Mouse (Mus musculus): ENCODE results near the gene Antxr1. TPM values are rescaled to one million over a fixed set of nuclear protein-coding genes. Genes with fewer than 3 reads are reported as not detected.

Antxr1 gene
- polyA plus RNA-seq, 1 experiment from 2014 or later = 3.5 TPM

- Histone ChIP-seq H3K9me3 (no peaks in the 10 kb centered on the region), H3K27me3 (no peaks in the 10 kb centered on the region), H3K4me3 (no peak overlapping the region), H3K4me2 (no peak overlapping the region), H3K9ac (no peak overlapping the region), H3K4me1 (replicated peaks) (peaks cover 25% of the 10 kb centered on the region), H3K36me3 (no peaks in the 10 kb centered on the region), H3K27ac (peak overlapping the region; percentile 1; the same call in 1 of the 2 replicates)
- ATAC-seq (ENCODE audit: low FRiP score) = no peak
- WGBS = 68% methylated on average over 8 of the region's 8 CpGs
Observed at GRCm38 (mm10) chr6:87165536-87166311, 169.9 kb downstream of the Antxr1 start.

DNA sequence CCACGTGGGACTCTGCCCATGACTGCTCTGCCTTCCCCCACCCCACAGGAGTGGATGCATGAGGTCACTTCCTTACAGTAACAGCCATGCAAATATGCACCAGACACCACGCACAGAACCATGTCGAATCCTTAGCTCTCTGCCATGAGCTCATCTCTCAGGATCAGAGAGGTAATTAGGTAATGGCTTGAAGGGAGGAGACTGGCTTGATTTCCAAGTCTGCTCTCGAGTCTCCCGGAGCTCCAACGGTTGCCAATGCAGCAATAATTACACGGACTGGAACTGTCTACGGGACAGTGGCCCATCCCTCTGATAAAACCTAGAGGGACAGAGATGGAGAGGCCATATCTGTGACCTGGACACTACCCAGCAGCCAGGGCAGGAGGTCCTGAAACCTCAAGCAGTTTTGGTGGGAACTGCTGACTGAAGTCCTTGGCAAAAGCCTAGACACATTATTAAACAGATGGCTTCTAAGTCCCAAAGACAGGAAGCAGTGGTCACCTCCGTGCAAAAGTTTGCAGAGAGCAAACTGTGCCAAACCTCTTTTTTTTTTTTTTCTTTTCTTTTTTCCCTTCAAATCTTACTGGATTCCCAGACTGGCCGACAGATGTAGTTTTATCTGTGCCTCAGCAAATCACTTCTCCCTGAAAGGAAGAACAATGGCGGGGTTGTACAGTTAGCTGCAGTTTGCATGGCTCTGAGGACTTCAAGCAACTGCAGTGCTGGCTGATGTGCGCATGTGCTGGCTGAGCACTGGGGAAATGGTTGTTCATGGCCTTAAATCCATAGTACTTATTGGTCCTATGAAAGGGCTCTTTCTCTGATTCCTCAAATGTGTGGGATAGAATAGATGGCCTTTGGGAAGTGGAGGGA, 174.0 kb downstream of the Antxr1 start:
- ATAC-seq (ENCODE audit: low FRiP score) = 0 out of 2 replicates have a peak, but pooled peaks have one; percentile 36
- H3K4me2 ChIP-seq = no peak overlapping the region
- no peak overlapping the region for H3K4me3 ChIP-seq
- H3K27me3 ChIP-seq = no peaks in the 10 kb centered on the region
- peaks cover 4% of the 10 kb centered on the region; the same call in 1 of the 2 replicates for H3K36me3 ChIP-seq
- no peak overlapping the region for H3K27ac ChIP-seq
- peaks cover 20% of the 10 kb centered on the region for H3K4me1 ChIP-seq (replicated peaks)
- 76% methylated on average over 12 of the region's 12 CpGs for WGBS
- H3K9me3 ChIP-seq = no peaks in the 10 kb centered on the region
- H3K9ac ChIP-seq = no peak overlapping the region

- H3K27me3 ChIP-seq = no peaks in the 10 kb centered on the region
- H3K4me1 ChIP-seq (replicated peaks) = peaks cover 7% of the 10 kb centered on the region; the same call in 1 of the 2 replicates
- H3K4me3 ChIP-seq = no peak overlapping the region
- 86% methylated on average over 5 of the region's 5 CpGs for WGBS
- H3K27ac ChIP-seq = no peak overlapping the region
- ATAC-seq (ENCODE audit: low FRiP score) = no peak
- H3K4me2 ChIP-seq = no peak overlapping the region
- H3K9ac ChIP-seq = no peak overlapping the region
- H3K36me3 ChIP-seq = peaks cover 4% of the 10 kb centered on the region; the same call in 1 of the 2 replicates
- no peaks in the 10 kb centered on the region for H3K9me3 ChIP-seq
Observed at GRCm38 (mm10) chr6:87160196-87160595, 175.4 kb downstream of the Antxr1 start.

GRCm38 (mm10) chr6:87158062-87158623, 177.5 kb downstream of the Antxr1 start:
- no peak for ATAC-seq (ENCODE audit: low FRiP score)
- H3K36me3 ChIP-seq = peaks cover 4% of the 10 kb centered on the region; the same call in 1 of the 2 replicates

GRCm38 (mm10) chr6:87153836-87154235, 181.8 kb downstream of the Antxr1 start:
- Histone ChIP-seq H3K9ac (no peak overlapping the region), H3K4me2 (no peak overlapping the region), H3K27me3 (no peaks in the 10 kb centered on the region), H3K36me3 (no peaks in the 10 kb centered on the region), H3K4me1 (replicated peaks) (no peaks in the 10 kb centered on the region), H3K9me3 (no peaks in the 10 kb centered on the region), H3K27ac (no peak overlapping the region), H3K4me3 (no peak overlapping the region)
- 83% methylated on average over 3 of the region's 3 CpGs for WGBS
- no peak for ATAC-seq (ENCODE audit: low FRiP score)

More at GRCm38 (mm10) chr6:87158062-87158623, 177.5 kb downstream of the Antxr1 start:
- Histone ChIP-seq H3K9ac (no peak overlapping the region), H3K27me3 (no peaks in the 10 kb centered on the region), H3K27ac (no peak overlapping the region), H3K4me2 (no peak overlapping the region), H3K9me3 (no peaks in the 10 kb centered on the region), H3K4me1 (replicated peaks) (0 out of 2 replicates have a peak, but pooled peaks cover 3% of the 10 kb centered on the region), H3K4me3 (no peak overlapping the region)
- 79% methylated on average over 7 of the region's 7 CpGs for WGBS

DNA sequence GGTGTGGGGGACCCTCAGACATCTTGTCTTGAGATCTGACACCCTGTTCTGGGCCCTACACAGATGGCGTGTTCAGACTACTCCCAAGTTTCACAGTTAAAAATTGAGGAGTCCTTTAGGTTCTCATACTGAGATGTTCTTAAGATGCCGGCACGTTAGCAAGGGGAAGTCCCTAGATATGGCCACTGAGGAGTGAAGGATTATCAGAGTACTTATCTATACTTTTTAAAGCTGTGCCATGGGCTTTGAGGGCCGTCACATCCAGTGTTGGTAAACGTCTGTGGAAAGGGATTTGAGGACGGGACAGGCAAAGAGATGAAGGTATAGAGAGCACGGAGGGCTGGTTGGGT, 182.4 kb downstream of the Antxr1 start:
- H3K4me3 ChIP-seq = no peak overlapping the region
- no peak for ATAC-seq (ENCODE audit: low FRiP score)
- H3K4me2 ChIP-seq = no peak overlapping the region
- H3K27me3 ChIP-seq = no peaks in the 10 kb centered on the region
- no peak overlapping the region for H3K9ac ChIP-seq
- H3K9me3 ChIP-seq = no peaks in the 10 kb centered on the region
- H3K4me1 ChIP-seq (replicated peaks) = no peaks in the 10 kb centered on the region
- WGBS = 93% methylated on average over 7 of the region's 7 CpGs
- no peaks in the 10 kb centered on the region for H3K36me3 ChIP-seq
- no peak overlapping the region for H3K27ac ChIP-seq

- Histone ChIP-seq H3K4me3 (no peak overlapping the region), H3K9ac (no peak overlapping the region), H3K36me3 (no peaks in the 10 kb centered on the region), H3K27ac (no peak overlapping the region), H3K9me3 (no peaks in the 10 kb centered on the region), H3K4me2 (no peak overlapping the region), H3K27me3 (no peaks in the 10 kb centered on the region), H3K4me1 (replicated peaks) (no peaks in the 10 kb centered on the region)
- ATAC-seq (ENCODE audit: low FRiP score) = no peak
- WGBS = 79% methylated on average over 21 of the region's 21 CpGs
Observed at GRCm38 (mm10) chr6:87152461-87153230, 183.0 kb downstream of the Antxr1 start.

DNA sequence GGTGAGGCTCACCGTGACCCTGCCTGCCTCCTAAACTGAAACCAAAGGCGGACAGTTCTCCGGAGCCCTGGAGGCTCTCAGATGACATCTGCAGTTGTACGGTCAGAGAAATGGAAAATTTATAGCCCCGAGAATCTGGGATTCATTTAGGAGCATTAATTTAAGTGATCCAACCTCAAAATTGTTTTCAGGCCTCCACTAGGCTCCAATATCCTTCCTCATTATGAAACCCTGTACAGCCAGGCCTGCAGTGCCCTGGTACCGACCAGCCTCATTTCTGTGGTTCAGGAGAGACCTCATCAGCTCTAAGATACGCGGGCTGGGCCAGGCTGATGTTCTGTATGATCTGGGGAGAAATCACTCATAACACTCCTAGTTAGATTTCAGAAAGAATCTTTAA, 184.2 kb downstream of the Antxr1 start:
- ATAC-seq (ENCODE audit: low FRiP score) = no peak
- Histone ChIP-seq H3K4me1 (replicated peaks) (no peaks in the 10 kb centered on the region), H3K4me2 (no peak overlapping the region), H3K27me3 (no peaks in the 10 kb centered on the region), H3K9ac (no peak overlapping the region), H3K4me3 (no peak overlapping the region), H3K9me3 (no peaks in the 10 kb centered on the region), H3K27ac (no peak overlapping the region), H3K36me3 (no peaks in the 10 kb centered on the region)
- WGBS = 91% methylated on average over 8 of the region's 8 CpGs

GRCm38 (mm10) chr6:87150471-87150870, 185.2 kb downstream of the Antxr1 start:
- 74% methylated on average over 7 of the region's 7 CpGs for WGBS
- no peak for ATAC-seq (ENCODE audit: low FRiP score)

DNA sequence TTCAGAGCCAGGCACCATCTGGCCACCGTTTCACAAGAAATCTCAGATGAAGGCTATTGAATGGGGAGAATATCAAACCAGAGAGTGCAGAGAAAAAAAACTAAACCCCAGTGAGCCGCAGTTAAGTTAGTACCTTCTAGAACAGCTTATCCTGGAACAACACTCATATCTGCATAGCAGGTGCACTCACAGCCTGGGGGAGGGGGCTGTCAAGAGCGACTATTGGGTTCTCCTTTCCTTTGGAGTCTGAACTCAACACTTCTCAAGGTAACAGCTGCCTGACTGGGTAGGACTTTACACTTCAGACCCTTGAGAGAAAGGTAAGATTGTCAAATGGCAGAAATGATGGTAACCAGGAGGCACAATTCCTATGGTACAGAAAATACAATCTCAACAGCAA, 187.7 kb downstream of the Antxr1 start:
- Histone ChIP-seq H3K4me2 (no peak overlapping the region), H3K27me3 (no peaks in the 10 kb centered on the region), H3K4me1 (replicated peaks) (0 out of 2 replicates have a peak, but pooled peaks cover 7% of the 10 kb centered on the region), H3K9ac (no peak overlapping the region), H3K36me3 (no peaks in the 10 kb centered on the region), H3K4me3 (no peak overlapping the region), H3K27ac (no peak overlapping the region), H3K9me3 (no peaks in the 10 kb centered on the region)
- 80% methylated on average over 3 of the region's 3 CpGs for WGBS
- no peak for ATAC-seq (ENCODE audit: low FRiP score)

More at GRCm38 (mm10) chr6:87150471-87150870, 185.2 kb downstream of the Antxr1 start:
- no peak overlapping the region for H3K27ac ChIP-seq
- no peaks in the 10 kb centered on the region for H3K9me3 ChIP-seq
- H3K4me1 ChIP-seq (replicated peaks) = no peaks in the 10 kb centered on the region
- H3K4me3 ChIP-seq = no peak overlapping the region
- no peaks in the 10 kb centered on the region for H3K36me3 ChIP-seq
- H3K4me2 ChIP-seq = no peak overlapping the region
- H3K9ac ChIP-seq = no peak overlapping the region
- no peaks in the 10 kb centered on the region for H3K27me3 ChIP-seq

GRCm38 (mm10) chr6:87143594-87143993, 192.0 kb downstream of the Antxr1 start:
- Histone ChIP-seq H3K9ac (no peak overlapping the region), H3K27ac (no peak overlapping the region), H3K4me1 (replicated peaks) (peaks cover 11% of the 10 kb centered on the region), H3K4me3 (no peak overlapping the region), H3K9me3 (no peaks in the 10 kb centered on the region), H3K36me3 (no peaks in the 10 kb centered on the region), H3K27me3 (no peaks in the 10 kb centered on the region), H3K4me2 (no peak overlapping the region)
- no peak for ATAC-seq (ENCODE audit: low FRiP score)
- 66% methylated on average over 13 of the region's 13 CpGs for WGBS

Measured in hindbrain, embryonic 13.5 days (tissue).